Mouse (Mus musculus): ENCODE data around the gene Six4.

DNA sequence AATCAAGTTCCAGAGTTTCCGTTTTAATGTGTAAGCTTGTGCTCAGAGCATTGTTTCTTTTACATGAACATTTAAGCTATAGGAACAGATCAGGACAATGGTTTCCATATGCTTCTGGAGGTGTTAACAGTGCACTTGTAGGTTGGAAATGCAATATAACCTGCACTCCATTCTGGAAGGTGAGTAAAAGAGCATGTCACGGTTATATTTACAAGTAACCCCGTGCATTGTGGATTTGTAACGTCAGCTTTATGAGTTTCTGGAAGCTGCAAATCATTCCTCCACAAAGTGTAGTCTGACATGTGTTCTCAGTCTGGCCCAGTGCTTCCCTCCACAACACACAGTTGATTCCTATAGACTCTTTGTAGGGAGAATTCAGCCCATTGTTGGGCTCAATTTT is 40.9 kb upstream of the Six4 start:
- TF ChIP-seq POLR2A (IDR thresholded peaks at IDR 0.05; ENCODE audit: low read depth, low read length) (no peak), CTCF (IDR thresholded peaks at IDR 0.05; ENCODE audit: extremely low read depth, insufficient read length, insufficient replicate concordance, low read depth, low read length) (no peak)

Measured in small intestine, adult 2 months (tissue).